Mouse (Mus musculus) ES-Bruce4 (cell line): ENCODE data around the gene Fkbp2. TPM values are rescaled to one million over a fixed set of nuclear protein-coding genes. Genes with fewer than 3 reads are reported as not detected.

ENCODE experiments used
- H3K27ac ChIP-seq: 2 replicates; pipeline ENCODE4 v1.5.1; 2012; ENCODE audit warnings: low read length, inconsistent platforms; ENCODE audit not compliant: insufficient read depth
- H3K27me3 ChIP-seq: 2 replicates; pipeline ENCODE4 v1.6.1; 2012; ENCODE audit warnings: mild to moderate bottlenecking, low read length, inconsistent platforms; ENCODE audit not compliant: control insufficient read depth, poor library complexity, insufficient read depth, severe bottlenecking
- H3K36me3 ChIP-seq: 2 replicates; pipeline ENCODE4 v1.6.1; 2012; ENCODE audit warnings: inconsistent platforms, mild to moderate bottlenecking, low read length, moderate library complexity; ENCODE audit not compliant: control insufficient read depth, poor library complexity, insufficient read depth, severe bottlenecking
- H3K4me1 ChIP-seq: one replicate; pipeline ENCODE4 v1.8.1; 2011; ENCODE audit warnings: low read length; ENCODE audit not compliant: control insufficient read depth, insufficient read depth
- H3K4me3 ChIP-seq: 2 replicates; pipeline ENCODE4 v1.5.1; 2011; ENCODE audit warnings: low read depth, mild to moderate bottlenecking, low read length
- H3K9ac ChIP-seq: 2 replicates; pipeline ENCODE4 v1.6.1; 2012; ENCODE audit warnings: low read depth, mild to moderate bottlenecking, inconsistent platforms; ENCODE audit not compliant: poor library complexity, severe bottlenecking
- H3K9me3 ChIP-seq: replicated peaks from 2 replicates; pipeline ENCODE4 v1.6.1; 2012; ENCODE audit warnings: mild to moderate bottlenecking, low read length, inconsistent platforms; ENCODE audit not compliant: control insufficient read depth, poor library complexity, insufficient read depth, severe bottlenecking
- CTCF ChIP-seq: IDR thresholded peaks from one replicate; pipeline ENCODE4 v1.8.1; 2011; ENCODE audit warnings: low read depth, low read length
- EP300 ChIP-seq: IDR thresholded peaks from 2 replicates; pipeline ENCODE4 v1.6.1; 2011; ENCODE audit warnings: low read depth, low read length; ENCODE audit not compliant: insufficient read depth
- POLR2A ChIP-seq: IDR thresholded peaks from one replicate; pipeline ENCODE4 v1.8.1; 2011; ENCODE audit warnings: low read length; ENCODE audit not compliant: insufficient read depth
- polyA plus RNA-seq: library from polyadenylated mRNA; stranded (reverse); fragments of >200 nt; gene quantifications from 2 replicates; pipeline ENCODE4 v1.2.4, GENCODE M21; 2011; ENCODE audit warnings: low read depth; ENCODE audit not compliant: missing spikeins, insufficient read depth, insufficient read length

The Fkbp2 gene
- polyA plus RNA-seq, 1 experiment: 40.4 TPM

DNA sequence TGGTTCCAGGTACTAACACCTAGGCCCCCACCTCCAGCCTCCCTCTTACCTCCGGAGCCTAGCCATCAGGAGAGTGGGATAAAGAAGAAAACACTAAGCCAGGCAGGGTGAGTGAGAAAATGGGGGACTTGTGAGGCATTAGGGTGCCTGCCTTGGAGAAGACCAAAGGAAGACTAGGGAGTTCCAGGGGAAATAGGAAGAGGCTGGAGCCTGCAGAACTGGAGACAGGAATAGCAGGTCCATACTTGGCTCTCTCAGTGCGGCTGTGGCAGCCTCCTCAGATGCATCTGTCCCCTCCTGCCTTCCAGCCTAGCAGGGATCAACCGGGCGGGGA is 47.2 kb downstream of the Fkbp2 start:
- no peak overlapping the region for H3K9ac ChIP-seq

GRCm38 (mm10) chr19:6932018-6932417 is 48.3 kb downstream of the Fkbp2 start:
- H3K9ac ChIP-seq: no peak overlapping the region
- no peak overlapping the region for H3K27ac ChIP-seq
- no peak overlapping the region for H3K4me3 ChIP-seq
- H3K9me3 ChIP-seq: no peaks in the 10 kb centered on the region
- TF ChIP-seq CTCF (no peak), EP300 (no peak), POLR2A (no peak)
- no peaks in the 10 kb centered on the region for H3K36me3 ChIP-seq
- H3K27me3 ChIP-seq: no peaks in the 10 kb centered on the region
- H3K4me1 ChIP-seq: peaks cover 2% of the 10 kb centered on the region

More for the DNA sequence above, 47.2 kb downstream of the Fkbp2 start:
- peaks cover 2% of the 10 kb centered on the region for H3K4me1 ChIP-seq
- no peaks in the 10 kb centered on the region for H3K27me3 ChIP-seq
- no peak overlapping the region for H3K27ac ChIP-seq
- TF ChIP-seq CTCF (no peak), EP300 (no peak), POLR2A (no peak)
- H3K4me3 ChIP-seq: no peak overlapping the region
- H3K36me3 ChIP-seq: no peaks in the 10 kb centered on the region
- H3K9me3 ChIP-seq: no peaks in the 10 kb centered on the region

- Histone ChIP-seq H3K36me3 (no peaks in the 10 kb centered on the region), H3K4me1 (peaks cover 2% of the 10 kb centered on the region), H3K9ac (no peak overlapping the region), H3K9me3 (no peaks in the 10 kb centered on the region), H3K4me3 (no peak overlapping the region), H3K27ac (no peak overlapping the region), H3K27me3 (no peaks in the 10 kb centered on the region)
- TF ChIP-seq EP300 (no peak), POLR2A (no peak), CTCF (no peak)
Measured at GRCm38 (mm10) chr19:6931002-6931401, 49.3 kb downstream of the Fkbp2 start.

DNA sequence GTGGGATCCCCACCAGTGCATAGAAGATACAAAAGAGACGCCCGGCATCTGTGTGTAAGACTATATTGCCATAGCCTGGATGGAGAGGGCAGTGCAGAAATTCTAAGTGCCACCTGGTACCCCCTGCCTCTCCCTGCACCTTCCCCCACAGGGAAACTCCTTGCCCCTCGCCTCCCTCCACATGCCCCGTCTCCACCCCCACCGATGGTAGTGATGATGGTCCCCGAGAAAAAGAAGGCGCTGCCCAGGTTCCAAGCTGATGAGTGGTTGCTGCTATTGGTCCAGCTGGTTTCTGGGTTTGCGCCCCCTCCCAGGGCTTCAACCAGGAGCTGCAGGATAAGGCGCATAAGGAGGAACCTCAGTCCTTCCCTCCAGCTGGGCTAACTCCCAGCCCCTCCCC is 52.2 kb downstream of the Fkbp2 start:
- no peaks in the 10 kb centered on the region for H3K36me3 ChIP-seq
- TF ChIP-seq CTCF (no peak), EP300 (no peak), POLR2A (no peak)
- no peak overlapping the region for H3K9ac ChIP-seq
- no peak overlapping the region for H3K4me3 ChIP-seq
- H3K9me3 ChIP-seq: no peaks in the 10 kb centered on the region
- H3K27me3 ChIP-seq: no peaks in the 10 kb centered on the region
- peaks cover 2% of the 10 kb centered on the region for H3K4me1 ChIP-seq
- no peak overlapping the region for H3K27ac ChIP-seq

Other genes with a start within 250 kb of the Fkbp2 start
- gene Rps6ka4, start 139.9 kb downstream of the Fkbp2 start, polyA plus RNA-seq: 4.5 and 5.2 TPM in 2 replicates
- gene Ccdc88b, start 122.3 kb downstream of the Fkbp2 start, polyA plus RNA-seq: 1.1 and 1.9 TPM in 2 replicates
- gene Trmt112, start 70.8 kb downstream of the Fkbp2 start, polyA plus RNA-seq: 109 and 112 TPM in 2 replicates
- gene Prdx5, start 70.4 kb downstream of the Fkbp2 start, polyA plus RNA-seq: 56.4 and 66.9 TPM in 2 replicates
- 13.6 and 16.7 TPM in 2 replicates for gene Esrra, start 58.7 kb downstream of the Fkbp2 start, polyA plus RNA-seq
- 1.4 and 1.8 TPM in 2 replicates for gene Catsperz, start 55.1 kb downstream of the Fkbp2 start, polyA plus RNA-seq
- 1.5 TPM in 1 of 2 replicates, not detected in the other for gene Kcnk4, start 46.0 kb downstream of the Fkbp2 start, polyA plus RNA-seq
- 14.6 and 16.2 TPM in 2 replicates for gene Bad, start 38.6 kb downstream of the Fkbp2 start, polyA plus RNA-seq
- gene Gpr137, start 38.0 kb downstream of the Fkbp2 start, polyA plus RNA-seq: 9.0 and 12.8 TPM in 2 replicates
- 151 and 166 TPM in 2 replicates for gene Ppp1r14b, start 5.5 kb downstream of the Fkbp2 start, polyA plus RNA-seq
- 42.4 and 45.6 TPM in 2 replicates for gene Plcb3, start 4.0 kb downstream of the Fkbp2 start, polyA plus RNA-seq
- gene Vegfb, start 7.2 kb upstream of the Fkbp2 start, polyA plus RNA-seq: 44.7 and 49.1 TPM in 2 replicates
- 14.8 and 15.8 TPM in 2 replicates for gene Dnajc4, start 12.1 kb upstream of the Fkbp2 start, polyA plus RNA-seq
- 6.8 and 7.7 TPM in 2 replicates for gene Nudt22, start 15.6 kb upstream of the Fkbp2 start, polyA plus RNA-seq
- 7.3 and 8.4 TPM in 2 replicates for gene Trpt1, start 15.6 kb upstream of the Fkbp2 start, polyA plus RNA-seq
- 0.59 and 1.0 TPM in 2 replicates for gene Fermt3, start 39.0 kb upstream of the Fkbp2 start, polyA plus RNA-seq
- 519 and 544 TPM in 2 replicates for gene Stip1, start 59.5 kb upstream of the Fkbp2 start, polyA plus RNA-seq
- gene Macrod1, start 76.3 kb upstream of the Fkbp2 start, polyA plus RNA-seq: 6.7 and 7.6 TPM in 2 replicates
- gene Flrt1, start 125.2 kb upstream of the Fkbp2 start, polyA plus RNA-seq: 0.51 and 0.82 TPM in 2 replicates
- gene Otub1, start 225.8 kb upstream of the Fkbp2 start, polyA plus RNA-seq: 86.7 and 87.5 TPM in 2 replicates
- gene Cox8a, start 237.1 kb upstream of the Fkbp2 start, polyA plus RNA-seq: 584 and 638 TPM in 2 replicates